Mouse (Mus musculus): ENCODE results near the gene Map3k14. TPM values are rescaled to one million over a fixed set of nuclear protein-coding genes. Genes with fewer than 3 reads are reported as not detected.
"Not testable (repeated sequence)": the region's sequence is repeated elsewhere in the genome, so short reads cannot be mapped to it uniquely, and the experiment has no call there.

Gene Map3k14
- polyA plus RNA-seq, 1 experiment from 2014 or later, result 4.7 TPM

DNA sequence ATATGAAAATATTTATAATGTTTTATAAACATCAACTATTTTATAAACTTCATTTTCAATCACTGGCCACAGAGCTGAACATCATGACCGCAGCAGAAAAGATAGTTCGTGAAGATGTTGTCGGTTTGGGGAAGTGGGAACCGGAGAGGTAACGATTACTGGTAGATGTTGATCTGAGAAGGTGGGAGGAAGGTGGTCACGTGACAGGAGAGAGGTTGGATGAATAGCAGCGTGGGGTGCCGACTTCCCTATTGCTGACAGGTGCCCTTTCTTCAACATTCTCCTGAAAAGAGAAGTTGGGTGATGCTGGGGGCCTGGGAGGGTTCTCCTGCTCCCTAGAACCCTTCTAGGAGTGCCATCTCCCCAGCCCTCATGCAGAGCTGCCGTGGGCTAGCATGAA lies 37.3 kb upstream of the Map3k14 start:
- Histone ChIP-seq H3K27me3 (replicated peaks; ENCODE audit: control insufficient read depth, insufficient read depth, low read length) (no peaks in the 10 kb centered on the region), H3K9me3 (ENCODE audit: control insufficient read depth, low read length) (no peaks in the 10 kb centered on the region), H3K4me2 (ENCODE audit: low read length) (no peak overlapping the region), H3K4me1 (ENCODE audit: control insufficient read depth, insufficient read depth, low read depth, low read length) (no peaks in the 10 kb centered on the region), H3K4me3 (ENCODE audit: low read length) (no peak overlapping the region), H3K9ac (ENCODE audit: low read depth, low read length) (no peak overlapping the region), H3K27ac (ENCODE audit: low read depth, low read length) (no peak overlapping the region), H3K36me3 (ENCODE audit: control insufficient read depth, insufficient read depth, low read length) (no peaks in the 10 kb centered on the region)
- WGBS, result 85% methylated on average over 9 of the region's 9 CpGs
- ATAC-seq, result no peak

- no peak overlapping the region for H3K4me2 ChIP-seq (ENCODE audit: low read length)
- no peaks in the 10 kb centered on the region for H3K27me3 ChIP-seq (replicated peaks; ENCODE audit: control insufficient read depth, insufficient read depth, low read length)
- no peak overlapping the region for H3K9ac ChIP-seq (ENCODE audit: low read depth, low read length)
- no peak for ATAC-seq
- peaks cover 5% of the 10 kb centered on the region; the same call in 1 of the 2 replicates for H3K4me1 ChIP-seq (ENCODE audit: control insufficient read depth, insufficient read depth, low read depth, low read length)
- H3K27ac ChIP-seq (ENCODE audit: low read depth, low read length), result no peak overlapping the region
- no peaks in the 10 kb centered on the region for H3K9me3 ChIP-seq (ENCODE audit: control insufficient read depth, low read length)
- no peak overlapping the region for H3K4me3 ChIP-seq (ENCODE audit: low read length)
- H3K36me3 ChIP-seq (ENCODE audit: control insufficient read depth, insufficient read depth, low read length), result no peaks in the 10 kb centered on the region
- 90% methylated on average over 7 of the region's 7 CpGs for WGBS
Observed at GRCm38 (mm10) chr11:103294772-103295171, 27.5 kb upstream of the Map3k14 start.

GRCm38 (mm10) chr11:103294066-103294465 lies 26.8 kb upstream of the Map3k14 start:
- Histone ChIP-seq H3K27me3 (replicated peaks; ENCODE audit: control insufficient read depth, insufficient read depth, low read length) (no peaks in the 10 kb centered on the region), H3K4me1 (ENCODE audit: control insufficient read depth, insufficient read depth, low read depth, low read length) (peaks cover 5% of the 10 kb centered on the region; the same call in 1 of the 2 replicates), H3K4me3 (ENCODE audit: low read length) (no peak overlapping the region), H3K4me2 (ENCODE audit: low read length) (no peak overlapping the region), H3K9ac (ENCODE audit: low read depth, low read length) (no peak overlapping the region), H3K9me3 (ENCODE audit: control insufficient read depth, low read length) (no peaks in the 10 kb centered on the region), H3K27ac (ENCODE audit: low read depth, low read length) (no peak overlapping the region), H3K36me3 (ENCODE audit: control insufficient read depth, insufficient read depth, low read length) (no peaks in the 10 kb centered on the region)
- ATAC-seq, result no peak
- WGBS, result 90% methylated on average over 6 of the region's 6 CpGs

DNA sequence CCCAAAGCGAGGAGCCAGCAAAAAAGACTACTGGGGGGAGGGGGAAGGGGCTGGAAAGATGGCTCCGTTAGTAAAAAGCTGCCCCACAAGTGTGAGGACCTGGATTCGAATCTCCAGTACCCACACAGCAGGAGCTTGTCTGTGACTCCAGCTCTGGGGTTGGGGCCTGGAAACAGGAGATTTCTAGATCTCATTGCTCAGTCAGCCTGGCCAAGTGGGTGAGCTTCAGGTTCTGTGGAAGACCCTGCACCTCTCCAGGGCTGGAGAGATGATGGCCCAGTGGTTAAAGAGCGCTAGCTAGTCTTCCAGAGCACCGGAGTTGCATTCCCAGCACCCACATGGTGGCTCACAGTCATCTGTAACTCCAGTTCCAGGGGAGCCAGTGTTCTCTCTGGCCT lies 25.6 kb upstream of the Map3k14 start:
- Histone ChIP-seq H3K36me3 (ENCODE audit: control insufficient read depth, insufficient read depth, low read length) (no peaks in the 10 kb centered on the region), H3K4me2 (ENCODE audit: low read length) (no peak overlapping the region), H3K9ac (ENCODE audit: low read depth, low read length) (no peak overlapping the region), H3K27me3 (replicated peaks; ENCODE audit: control insufficient read depth, insufficient read depth, low read length) (no peaks in the 10 kb centered on the region), H3K27ac (ENCODE audit: low read depth, low read length) (no peak overlapping the region), H3K9me3 (ENCODE audit: control insufficient read depth, low read length) (no peaks in the 10 kb centered on the region), H3K4me1 (ENCODE audit: control insufficient read depth, insufficient read depth, low read depth, low read length) (peaks cover 5% of the 10 kb centered on the region; the same call in 1 of the 2 replicates), H3K4me3 (ENCODE audit: low read length) (no peak overlapping the region)
- ATAC-seq, result no peak
- 80% methylated on average over 5 of the region's 5 CpGs for WGBS

DNA sequence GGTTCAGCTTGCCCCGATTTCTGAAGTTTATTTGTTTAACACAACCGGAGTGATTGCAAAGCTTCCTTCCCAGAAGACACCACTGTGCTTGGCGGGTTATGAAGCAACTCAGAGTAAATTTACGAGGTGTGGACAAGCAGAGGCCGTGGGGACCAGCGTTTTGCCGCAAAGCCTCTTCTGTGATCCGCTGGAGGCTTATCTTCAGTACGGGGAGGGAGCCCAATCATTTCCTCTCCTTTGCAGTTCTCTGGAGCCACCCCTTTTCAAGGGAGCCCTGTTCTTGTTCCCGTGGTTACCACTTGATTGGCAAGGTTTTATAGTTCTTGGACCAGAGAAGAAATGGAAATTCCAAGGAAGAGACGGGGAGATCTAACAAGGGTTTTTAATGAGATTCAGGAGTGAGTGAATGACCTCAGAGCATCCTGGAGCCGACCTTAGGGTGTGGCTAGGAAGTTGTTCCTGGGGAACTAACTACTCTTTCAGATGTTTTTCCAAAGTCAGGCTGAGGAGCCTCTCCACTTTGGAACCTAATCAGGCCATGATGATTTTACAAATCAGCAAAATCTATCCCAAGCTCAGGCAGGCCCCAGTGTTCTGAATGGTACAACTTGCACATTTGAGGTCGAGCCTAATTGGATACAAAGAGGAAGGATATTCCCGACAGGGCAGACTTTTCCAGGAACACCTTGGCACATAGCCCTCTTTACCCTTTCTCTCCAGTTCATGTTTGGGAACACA lies 25.0 kb upstream of the Map3k14 start:
- no peak for ATAC-seq
- Histone ChIP-seq H3K9me3 (ENCODE audit: control insufficient read depth, low read length) (no peaks in the 10 kb centered on the region), H3K27ac (ENCODE audit: low read depth, low read length) (no peak overlapping the region), H3K4me1 (ENCODE audit: control insufficient read depth, insufficient read depth, low read depth, low read length) (peaks cover 5% of the 10 kb centered on the region; the same call in 1 of the 2 replicates), H3K27me3 (replicated peaks; ENCODE audit: control insufficient read depth, insufficient read depth, low read length) (no peaks in the 10 kb centered on the region), H3K4me3 (ENCODE audit: low read length) (no peak overlapping the region), H3K36me3 (ENCODE audit: control insufficient read depth, insufficient read depth, low read length) (no peaks in the 10 kb centered on the region), H3K9ac (ENCODE audit: low read depth, low read length) (no peak overlapping the region), H3K4me2 (ENCODE audit: low read length) (no peak overlapping the region; the same call in 1 of the 2 replicates)
- WGBS, result 26% methylated on average over 14 of the region's 14 CpGs

DNA sequence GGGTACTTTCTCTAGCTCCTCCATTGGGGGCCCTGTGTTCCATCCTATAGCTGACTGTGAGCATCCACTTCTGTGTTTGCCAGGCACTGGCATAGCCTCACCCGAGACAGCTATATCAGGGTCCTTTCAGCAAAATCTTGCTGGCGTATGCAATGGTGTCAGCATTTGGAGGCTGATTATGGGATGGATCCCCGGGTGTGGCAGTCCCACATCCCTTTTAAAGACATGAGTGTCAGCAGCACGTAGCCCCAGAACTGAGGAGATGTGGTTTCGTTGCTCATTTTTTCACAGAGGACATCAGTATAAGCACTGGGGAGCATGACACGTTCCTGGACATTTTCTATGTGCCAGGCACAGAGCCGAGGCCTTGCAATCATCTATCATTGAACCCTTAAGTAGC lies 23.6 kb upstream of the Map3k14 start:
- H3K36me3 ChIP-seq (ENCODE audit: control insufficient read depth, insufficient read depth, low read length); H3K9ac ChIP-seq (ENCODE audit: low read depth, low read length); H3K27me3 ChIP-seq (replicated peaks; ENCODE audit: control insufficient read depth, insufficient read depth, low read length); H3K4me2 ChIP-seq (ENCODE audit: low read length); H3K27ac ChIP-seq (ENCODE audit: low read depth, low read length); ATAC-seq; H3K4me1 ChIP-seq (ENCODE audit: control insufficient read depth, insufficient read depth, low read depth, low read length); H3K9me3 ChIP-seq (ENCODE audit: control insufficient read depth, low read length); H3K4me3 ChIP-seq (ENCODE audit: low read length): not testable (repeated sequence)
- 96% methylated on average over 7 of the region's 7 CpGs for WGBS

DNA sequence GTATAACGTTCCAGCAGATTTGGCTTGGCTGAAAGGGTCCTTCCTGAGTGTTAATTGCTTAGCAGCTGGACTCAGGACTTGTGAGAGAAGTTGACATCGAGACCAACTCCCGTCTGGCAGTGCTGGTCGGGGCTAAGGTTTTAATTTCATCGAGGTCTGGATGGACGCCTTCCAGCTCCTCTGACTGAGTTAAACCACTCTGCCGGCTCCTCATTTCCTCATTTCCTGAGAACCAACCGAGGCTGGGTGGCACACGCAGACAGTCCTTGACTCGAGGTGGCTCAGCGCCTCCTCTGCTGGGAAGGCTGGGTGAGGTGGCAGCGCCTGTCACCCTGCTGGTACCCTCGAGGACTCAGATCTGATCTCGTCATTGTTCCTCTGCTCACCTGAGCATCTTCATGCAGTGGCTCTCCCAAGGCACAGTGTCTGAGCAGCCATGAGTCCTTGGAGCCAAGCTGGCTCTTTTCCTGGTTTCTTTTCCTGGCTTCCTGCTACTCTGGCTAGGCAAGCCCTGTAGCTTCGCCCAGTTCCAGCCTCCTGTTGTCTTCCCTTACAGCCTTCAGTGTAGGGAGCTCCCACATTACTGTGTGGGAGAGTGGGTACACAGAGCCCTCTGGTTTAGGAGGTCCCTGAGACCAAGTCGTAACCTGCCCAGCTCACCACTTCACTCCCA lies 21.2 kb upstream of the Map3k14 start:
- no peaks in the 10 kb centered on the region for H3K9me3 ChIP-seq (ENCODE audit: control insufficient read depth, low read length)
- H3K4me3 ChIP-seq (ENCODE audit: low read length), result no peak overlapping the region
- H3K9ac ChIP-seq (ENCODE audit: low read depth, low read length), result no peak overlapping the region
- H3K27ac ChIP-seq (ENCODE audit: low read depth, low read length), result no peak overlapping the region
- ATAC-seq, result no peak
- WGBS, result 73% methylated on average over 16 of the region's 16 CpGs
- H3K4me1 ChIP-seq (ENCODE audit: control insufficient read depth, insufficient read depth, low read depth, low read length), result peaks cover 5% of the 10 kb centered on the region; the same call in 1 of the 2 replicates
- H3K36me3 ChIP-seq (ENCODE audit: control insufficient read depth, insufficient read depth, low read length), result no peaks in the 10 kb centered on the region
- no peaks in the 10 kb centered on the region for H3K27me3 ChIP-seq (replicated peaks; ENCODE audit: control insufficient read depth, insufficient read depth, low read length)
- H3K4me2 ChIP-seq (ENCODE audit: low read length), result no peak overlapping the region

GRCm38 (mm10) chr11:103286910-103287309 lies 19.6 kb upstream of the Map3k14 start:
- H3K4me2 ChIP-seq (ENCODE audit: low read length), result no peak overlapping the region
- H3K36me3 ChIP-seq (ENCODE audit: control insufficient read depth, insufficient read depth, low read length), result no peaks in the 10 kb centered on the region
- H3K27ac ChIP-seq (ENCODE audit: low read depth, low read length), result no peak overlapping the region
- H3K9me3 ChIP-seq (ENCODE audit: control insufficient read depth, low read length), result no peaks in the 10 kb centered on the region
- WGBS, result 94% methylated on average over 5 of the region's 5 CpGs
- no peaks in the 10 kb centered on the region for H3K27me3 ChIP-seq (replicated peaks; ENCODE audit: control insufficient read depth, insufficient read depth, low read length)
- no peak for ATAC-seq
- H3K4me1 ChIP-seq (ENCODE audit: control insufficient read depth, insufficient read depth, low read depth, low read length), result no peaks in the 10 kb centered on the region
- H3K9ac ChIP-seq (ENCODE audit: low read depth, low read length), result no peak overlapping the region
- H3K4me3 ChIP-seq (ENCODE audit: low read length), result no peak overlapping the region

DNA sequence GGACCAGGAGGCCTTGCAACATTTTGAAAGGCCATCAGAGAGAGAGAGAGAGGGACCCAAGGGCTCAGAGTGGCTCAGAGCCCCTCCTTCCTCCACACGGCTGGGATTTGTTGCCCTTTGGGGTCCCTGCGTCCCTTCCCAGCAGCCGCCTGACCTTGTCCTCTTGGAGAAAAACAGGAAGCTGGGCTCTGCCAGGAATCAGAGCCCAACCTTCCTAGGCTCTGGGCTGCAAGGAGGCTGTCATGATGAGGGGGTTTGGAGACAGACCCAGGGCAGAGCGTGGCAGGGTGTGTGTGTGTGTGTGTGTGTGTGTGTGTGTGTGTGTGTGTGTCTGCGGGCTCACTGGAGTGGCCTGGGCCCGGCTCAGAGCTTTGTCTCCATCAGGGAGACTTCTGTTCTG lies 18.7 kb upstream of the Map3k14 start:
- ATAC-seq, result no peak
- no peaks in the 10 kb centered on the region for H3K36me3 ChIP-seq (ENCODE audit: control insufficient read depth, insufficient read depth, low read length)
- H3K4me2 ChIP-seq (ENCODE audit: low read length), result no peak overlapping the region
- H3K9ac ChIP-seq (ENCODE audit: low read depth, low read length), result no peak overlapping the region
- H3K4me1 ChIP-seq (ENCODE audit: control insufficient read depth, insufficient read depth, low read depth, low read length), result no peaks in the 10 kb centered on the region
- H3K27ac ChIP-seq (ENCODE audit: low read depth, low read length), result no peak overlapping the region
- H3K27me3 ChIP-seq (replicated peaks; ENCODE audit: control insufficient read depth, insufficient read depth, low read length), result no peaks in the 10 kb centered on the region
- H3K4me3 ChIP-seq (ENCODE audit: low read length), result no peak overlapping the region
- WGBS, result 54% methylated on average over 6 of the region's 6 CpGs
- no peaks in the 10 kb centered on the region for H3K9me3 ChIP-seq (ENCODE audit: control insufficient read depth, low read length)

All from hindbrain, embryonic 16.5 days (tissue).